Mouse (Mus musculus): ENCODE data around the gene Igf1. TPM values are rescaled to one million over a fixed set of nuclear protein-coding genes. Genes with fewer than 3 reads are reported as not detected.
A peak's percentile ranks its signal among the peaks of the same experiment; 100 is the strongest.

Igf1 gene
- polyA plus RNA-seq, 1 experiment from 2014 or later, result 20.5 TPM

- Histone ChIP-seq H3K4me2 (replicated peaks; ENCODE audit: low read depth, low read length) (no peak overlapping the region), H3K4me1 (ENCODE audit: insufficient read depth, low read depth, low read length) (no peaks in the 10 kb centered on the region), H3K27me3 (replicated peaks; ENCODE audit: insufficient read depth, low read length) (no peaks in the 10 kb centered on the region), H3K4me3 (ENCODE audit: low read depth, low read length) (no peak overlapping the region), H3K36me3 (ENCODE audit: insufficient read depth, low read length) (no peaks in the 10 kb centered on the region), H3K9me3 (ENCODE audit: low read length) (no peaks in the 10 kb centered on the region), H3K27ac (ENCODE audit: low read length) (no peak overlapping the region), H3K9ac (replicated peaks; ENCODE audit: low read depth) (no peak overlapping the region)
- TF ChIP-seq CTCF (IDR thresholded peaks at IDR 0.05) (no peak), EP300 (IDR thresholded peaks at IDR 0.05) (no peak)
- ATAC-seq (peak; percentile 38), DNase-seq (ENCODE audit: low spot score) (peak; percentile 16)
- 23% methylated on average over 5 of the region's 5 CpGs for WGBS
Measured at GRCm38 (mm10) chr10:87904324-87904723, 46.3 kb downstream of the Igf1 start.

DNA sequence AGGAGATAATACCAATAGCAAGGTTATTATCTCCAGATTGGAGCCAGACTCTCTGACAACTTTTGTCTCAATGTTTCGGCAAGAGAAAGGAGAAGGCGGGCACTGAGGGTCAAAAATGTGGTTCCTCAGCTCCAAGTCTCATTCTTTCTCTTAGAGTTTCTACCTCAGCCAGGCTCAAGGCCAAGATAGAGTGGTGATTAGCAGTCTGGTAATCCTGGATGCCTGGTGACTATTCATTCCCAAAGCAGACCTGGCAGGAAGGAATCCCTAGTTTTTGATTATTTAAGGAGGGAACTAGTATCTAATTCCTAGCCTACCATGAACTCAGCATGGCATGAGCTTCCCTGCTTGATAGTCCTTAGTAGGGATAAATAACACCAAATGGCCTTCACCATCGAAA is 47.0 kb downstream of the Igf1 start:
- 70% methylated on average over 3 of the region's 3 CpGs for WGBS
- Histone ChIP-seq H3K27me3 (replicated peaks; ENCODE audit: insufficient read depth, low read length) (no peaks in the 10 kb centered on the region), H3K9ac (replicated peaks; ENCODE audit: low read depth) (no peak overlapping the region), H3K36me3 (ENCODE audit: insufficient read depth, low read length) (no peaks in the 10 kb centered on the region), H3K27ac (ENCODE audit: low read length) (no peak overlapping the region), H3K4me2 (replicated peaks; ENCODE audit: low read depth, low read length) (no peak overlapping the region), H3K4me1 (ENCODE audit: insufficient read depth, low read depth, low read length) (no peaks in the 10 kb centered on the region), H3K9me3 (ENCODE audit: low read length) (no peaks in the 10 kb centered on the region), H3K4me3 (ENCODE audit: low read depth, low read length) (no peak overlapping the region)
- no peak for ATAC-seq
- no peak for DNase-seq (ENCODE audit: low spot score)
- TF ChIP-seq CTCF (IDR thresholded peaks at IDR 0.05), result no peak
- TF ChIP-seq EP300 (IDR thresholded peaks at IDR 0.05), result no peak

DNA sequence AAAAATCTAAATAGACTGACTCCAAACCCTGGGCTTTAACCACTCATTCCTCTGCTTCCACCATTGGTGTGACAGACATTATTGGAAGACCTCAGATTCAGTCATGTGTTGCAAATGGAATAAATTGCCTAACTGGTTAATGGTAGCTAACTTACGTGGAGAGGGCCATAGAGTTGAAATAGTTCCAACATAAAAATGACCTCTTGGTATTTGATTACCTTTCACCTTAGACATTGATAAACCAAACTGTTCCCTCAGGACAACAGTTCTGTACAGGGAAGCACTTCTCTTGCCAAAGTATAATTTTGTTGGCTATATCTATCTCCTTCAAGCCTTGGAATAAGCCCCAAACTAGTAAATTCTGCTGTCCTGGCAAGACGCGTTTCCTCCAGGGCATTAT is 48.1 kb downstream of the Igf1 start:
- H3K9ac ChIP-seq (replicated peaks; ENCODE audit: low read depth), result no peak overlapping the region
- ATAC-seq, result no peak
- H3K4me2 ChIP-seq (replicated peaks; ENCODE audit: low read depth, low read length), result no peak overlapping the region
- no peak overlapping the region for H3K27ac ChIP-seq (ENCODE audit: low read length)
- DNase-seq (ENCODE audit: low spot score), result no peak
- no peaks in the 10 kb centered on the region for H3K36me3 ChIP-seq (ENCODE audit: insufficient read depth, low read length)
- TF ChIP-seq CTCF (IDR thresholded peaks at IDR 0.05), result no peak
- no peak for TF ChIP-seq EP300 (IDR thresholded peaks at IDR 0.05)
- 75% methylated on average over 3 of the region's 3 CpGs for WGBS
- H3K27me3 ChIP-seq (replicated peaks; ENCODE audit: insufficient read depth, low read length), result no peaks in the 10 kb centered on the region
- H3K4me3 ChIP-seq (ENCODE audit: low read depth, low read length), result no peak overlapping the region
- no peaks in the 10 kb centered on the region for H3K4me1 ChIP-seq (ENCODE audit: insufficient read depth, low read depth, low read length)
- no peaks in the 10 kb centered on the region for H3K9me3 ChIP-seq (ENCODE audit: low read length)

- WGBS, result 91% methylated on average over 2 of the region's 2 CpGs
- Histone ChIP-seq H3K4me2 (replicated peaks; ENCODE audit: low read depth, low read length) (no peak overlapping the region), H3K9ac (replicated peaks; ENCODE audit: low read depth) (no peak overlapping the region), H3K27me3 (replicated peaks; ENCODE audit: insufficient read depth, low read length) (no peaks in the 10 kb centered on the region), H3K4me3 (ENCODE audit: low read depth, low read length) (no peak overlapping the region), H3K27ac (ENCODE audit: low read length) (no peak overlapping the region), H3K9me3 (ENCODE audit: low read length) (no peaks in the 10 kb centered on the region), H3K4me1 (ENCODE audit: insufficient read depth, low read depth, low read length) (no peaks in the 10 kb centered on the region), H3K36me3 (ENCODE audit: insufficient read depth, low read length) (no peaks in the 10 kb centered on the region)
- TF ChIP-seq CTCF (IDR thresholded peaks at IDR 0.05) (no peak), EP300 (IDR thresholded peaks at IDR 0.05) (no peak)
- DNase-seq (ENCODE audit: low spot score), result no peak
- ATAC-seq, result no peak
Measured at GRCm38 (mm10) chr10:87906757-87907307, 48.8 kb downstream of the Igf1 start.

DNA sequence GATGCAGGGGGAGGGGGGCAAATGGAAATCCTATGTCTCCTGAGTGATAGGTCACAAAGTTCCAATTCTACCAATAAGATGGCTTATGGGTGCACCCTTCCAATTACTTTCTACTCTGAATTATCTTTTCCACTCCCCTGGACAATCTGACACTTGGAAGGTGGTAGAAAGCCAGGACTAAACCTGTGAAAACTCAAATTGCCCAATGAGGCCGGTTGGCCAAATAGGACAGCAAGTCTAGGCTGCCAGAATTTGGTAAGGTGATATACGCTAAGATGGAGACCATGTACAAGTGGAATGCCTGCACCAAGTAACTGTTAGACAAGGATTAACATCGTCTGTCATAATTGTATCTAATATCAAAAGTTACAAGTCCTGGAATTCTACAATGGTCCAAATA is 55.8 kb downstream of the Igf1 start:
- Histone ChIP-seq H3K4me3 (ENCODE audit: low read depth, low read length) (no peak overlapping the region), H3K9me3 (ENCODE audit: low read length) (no peaks in the 10 kb centered on the region), H3K27me3 (replicated peaks; ENCODE audit: insufficient read depth, low read length) (no peaks in the 10 kb centered on the region), H3K9ac (replicated peaks; ENCODE audit: low read depth) (no peak overlapping the region), H3K27ac (ENCODE audit: low read length) (no peak overlapping the region), H3K4me1 (ENCODE audit: insufficient read depth, low read depth, low read length) (no peaks in the 10 kb centered on the region), H3K36me3 (ENCODE audit: insufficient read depth, low read length) (no peaks in the 10 kb centered on the region), H3K4me2 (replicated peaks; ENCODE audit: low read depth, low read length) (no peak overlapping the region)
- 88% methylated on average over 3 of the region's 3 CpGs for WGBS
- DNase-seq (ENCODE audit: low spot score) (no peak), ATAC-seq (no peak)
- TF ChIP-seq EP300 (IDR thresholded peaks at IDR 0.05) (no peak), CTCF (IDR thresholded peaks at IDR 0.05) (no peak)

DNA sequence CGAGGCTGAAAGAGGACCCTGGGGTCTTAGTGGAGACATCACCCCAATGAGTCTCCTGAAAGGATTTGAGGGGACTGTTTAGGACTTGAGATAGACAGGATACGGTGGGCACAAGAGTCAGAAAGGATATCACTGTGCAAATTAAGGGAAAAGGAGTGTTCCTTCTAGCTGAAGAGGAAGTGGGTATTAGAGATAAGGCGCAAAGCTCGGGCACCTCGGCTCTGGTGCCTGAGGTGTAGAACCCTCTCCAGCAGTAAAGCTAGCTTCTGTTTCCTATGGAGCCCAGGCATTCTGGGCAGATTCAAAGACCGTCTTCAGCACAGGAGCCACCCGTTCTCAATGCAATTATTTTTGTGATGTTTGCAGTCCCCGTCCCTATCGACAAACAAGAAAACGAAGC is 56.9 kb downstream of the Igf1 start:
- Histone ChIP-seq H3K27ac (ENCODE audit: low read length) (no peak overlapping the region), H3K27me3 (replicated peaks; ENCODE audit: insufficient read depth, low read length) (no peaks in the 10 kb centered on the region), H3K36me3 (ENCODE audit: insufficient read depth, low read length) (no peaks in the 10 kb centered on the region), H3K9ac (replicated peaks; ENCODE audit: low read depth) (no peak overlapping the region), H3K4me3 (ENCODE audit: low read depth, low read length) (no peak overlapping the region), H3K4me2 (replicated peaks; ENCODE audit: low read depth, low read length) (no peak overlapping the region), H3K9me3 (ENCODE audit: low read length) (no peaks in the 10 kb centered on the region), H3K4me1 (ENCODE audit: insufficient read depth, low read depth, low read length) (no peaks in the 10 kb centered on the region)
- TF ChIP-seq EP300 (IDR thresholded peaks at IDR 0.05) (no peak), CTCF (IDR thresholded peaks at IDR 0.05) (no peak)
- WGBS, result 55% methylated on average over 10 of the region's 10 CpGs
- ATAC-seq, result no peak
- no peak for DNase-seq (ENCODE audit: low spot score)

GRCm38 (mm10) chr10:87915782-87916181 is 57.7 kb downstream of the Igf1 start:
- no peaks in the 10 kb centered on the region for H3K9me3 ChIP-seq (ENCODE audit: low read length)
- no peaks in the 10 kb centered on the region for H3K36me3 ChIP-seq (ENCODE audit: insufficient read depth, low read length)
- H3K27ac ChIP-seq (ENCODE audit: low read length), result no peak overlapping the region
- DNase-seq (ENCODE audit: low spot score) (no peak), ATAC-seq (no peak)
- H3K4me1 ChIP-seq (ENCODE audit: insufficient read depth, low read depth, low read length), result no peaks in the 10 kb centered on the region
- no peak overlapping the region for H3K4me2 ChIP-seq (replicated peaks; ENCODE audit: low read depth, low read length)
- H3K27me3 ChIP-seq (replicated peaks; ENCODE audit: insufficient read depth, low read length), result no peaks in the 10 kb centered on the region
- no peak for TF ChIP-seq CTCF (IDR thresholded peaks at IDR 0.05)
- no peak for TF ChIP-seq EP300 (IDR thresholded peaks at IDR 0.05)
- H3K4me3 ChIP-seq (ENCODE audit: low read depth, low read length), result no peak overlapping the region
- 73% methylated on average over 3 of the region's 3 CpGs for WGBS
- no peak overlapping the region for H3K9ac ChIP-seq (replicated peaks; ENCODE audit: low read depth)
